Mouse (Mus musculus): ENCODE measurements at regions not wholly inside any gene's neighbourhood (a gene's known extent, or its start where the extent isn't known, plus 50 kb on each side); places are given as distances from the start of the nearest gene placed in this dataset.
A peak's percentile ranks its signal among the peaks of the same experiment; 100 is the strongest.

- TF ChIP-seq CTCF (IDR thresholded peaks at IDR 0.05; ENCODE audit: low read depth): peak; percentile 65
- no peak overlapping the region for H3K4me3 ChIP-seq (ENCODE audit: low read depth, low read length)
- no peaks in the 10 kb centered on the region for H3K9me3 ChIP-seq (ENCODE audit: control insufficient read depth)
- no peaks in the 10 kb centered on the region for H3K4me1 ChIP-seq (replicated peaks; ENCODE audit: control insufficient read depth, insufficient read depth, low read length)
- no peaks in the 10 kb centered on the region for H3K36me3 ChIP-seq (ENCODE audit: control insufficient read depth, insufficient read depth)
- WGBS: 46% methylated on average over 6 of the region's 6 CpGs
- H3K9ac ChIP-seq (ENCODE audit: low read depth, low read length): no peak overlapping the region
- no peak overlapping the region for H3K4me2 ChIP-seq (replicated peaks; ENCODE audit: low read depth)
- H3K27me3 ChIP-seq (replicated peaks; ENCODE audit: control insufficient read depth, insufficient read depth, low read length): no peaks in the 10 kb centered on the region
- ATAC-seq: no peak
- no peak overlapping the region for H3K27ac ChIP-seq (ENCODE audit: low read depth, low read length)
Measured at GRCm38 (mm10) chr19:15299474-15299873, 647.7 kb downstream of the Psat1 start.

- WGBS: 42% methylated on average over 2 of the region's 2 CpGs
- peak; percentile 79 for ATAC-seq
- Histone ChIP-seq H3K9me3 (ENCODE audit: control insufficient read depth) (no peaks in the 10 kb centered on the region), H3K9ac (ENCODE audit: low read depth, low read length) (no peak overlapping the region), H3K36me3 (ENCODE audit: control insufficient read depth, insufficient read depth) (no peaks in the 10 kb centered on the region), H3K27ac (ENCODE audit: low read depth, low read length) (no peak overlapping the region), H3K27me3 (replicated peaks; ENCODE audit: control insufficient read depth, insufficient read depth, low read length) (no peaks in the 10 kb centered on the region), H3K4me3 (ENCODE audit: low read depth, low read length) (no peak overlapping the region), H3K4me1 (replicated peaks; ENCODE audit: control insufficient read depth, insufficient read depth, low read length) (no peaks in the 10 kb centered on the region), H3K4me2 (replicated peaks; ENCODE audit: low read depth) (no peak overlapping the region)
- no peak for TF ChIP-seq CTCF (IDR thresholded peaks at IDR 0.05; ENCODE audit: low read depth)
Measured at GRCm38 (mm10) chr19:15285016-15285415, 662.1 kb downstream of the Psat1 start.

DNA sequence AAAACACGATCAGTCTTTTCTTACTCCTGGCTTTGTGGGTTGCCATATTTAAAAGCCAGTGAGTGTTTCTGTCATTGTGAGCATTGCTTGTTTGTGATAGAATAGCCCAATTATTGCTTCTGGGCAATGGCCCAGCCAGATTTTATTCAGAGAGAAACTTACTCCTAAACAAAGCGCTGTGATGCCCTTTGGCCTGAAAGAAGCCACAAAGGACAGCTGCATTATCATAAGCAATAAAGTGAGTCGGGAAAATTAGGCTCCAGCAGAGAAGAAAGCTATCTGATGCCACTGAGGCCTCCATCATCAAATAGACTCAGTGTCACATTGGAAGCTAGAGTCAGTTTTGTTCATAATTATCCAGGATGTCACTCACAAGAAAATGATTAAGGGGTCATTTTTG is 644.9 kb upstream of the Tle4 start:
- Histone ChIP-seq H3K9ac (ENCODE audit: low read depth, low read length) (no peak overlapping the region), H3K4me1 (replicated peaks; ENCODE audit: control insufficient read depth, insufficient read depth, low read length) (no peaks in the 10 kb centered on the region), H3K27ac (ENCODE audit: low read depth, low read length) (no peak overlapping the region), H3K9me3 (ENCODE audit: control insufficient read depth) (no peaks in the 10 kb centered on the region), H3K36me3 (ENCODE audit: control insufficient read depth, insufficient read depth) (no peaks in the 10 kb centered on the region), H3K27me3 (replicated peaks; ENCODE audit: control insufficient read depth, insufficient read depth, low read length) (no peaks in the 10 kb centered on the region), H3K4me3 (ENCODE audit: low read depth, low read length) (no peak overlapping the region), H3K4me2 (replicated peaks; ENCODE audit: low read depth) (no peak overlapping the region)
- WGBS: 67% methylated on average over 3 of the region's 3 CpGs
- TF ChIP-seq CTCF (IDR thresholded peaks at IDR 0.05; ENCODE audit: low read depth): no peak
- ATAC-seq: no peak

- TF ChIP-seq CTCF (IDR thresholded peaks at IDR 0.05; ENCODE audit: low read depth): no peak
- Histone ChIP-seq H3K4me3 (ENCODE audit: low read depth, low read length) (no peak overlapping the region), H3K9ac (ENCODE audit: low read depth, low read length) (no peak overlapping the region), H3K4me2 (replicated peaks; ENCODE audit: low read depth) (no peak overlapping the region), H3K27ac (ENCODE audit: low read depth, low read length) (no peak overlapping the region), H3K27me3 (replicated peaks; ENCODE audit: control insufficient read depth, insufficient read depth, low read length) (no peaks in the 10 kb centered on the region), H3K36me3 (ENCODE audit: control insufficient read depth, insufficient read depth) (no peaks in the 10 kb centered on the region), H3K4me1 (replicated peaks; ENCODE audit: control insufficient read depth, insufficient read depth, low read length) (no peaks in the 10 kb centered on the region), H3K9me3 (ENCODE audit: control insufficient read depth) (no peaks in the 10 kb centered on the region)
- no peak for ATAC-seq
- 63% methylated on average over 2 of the region's 2 CpGs for WGBS
Measured at GRCm38 (mm10) chr19:15230129-15230927, 632.5 kb upstream of the Tle4 start.

DNA sequence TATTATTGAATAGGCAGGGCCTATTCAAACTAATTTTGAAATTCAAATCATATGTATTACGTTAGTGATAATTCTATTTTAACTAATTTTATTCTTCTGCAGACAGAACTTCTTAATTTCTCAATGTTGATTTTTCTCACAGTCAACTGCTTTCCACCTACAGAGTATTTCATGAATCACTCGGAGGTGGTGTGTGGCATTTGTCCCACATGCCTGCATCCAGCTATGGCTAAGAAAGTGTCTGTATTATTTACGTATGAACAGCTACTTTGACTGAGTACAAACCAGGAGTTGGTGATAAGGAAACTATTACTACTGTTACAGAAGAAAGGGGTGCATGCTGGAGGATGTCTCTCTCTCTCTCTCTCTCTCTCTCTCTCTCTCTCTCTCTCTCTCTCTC is 619.5 kb upstream of the Tle4 start:
- ATAC-seq: no peak
- H3K27ac ChIP-seq (ENCODE audit: low read depth, low read length): no peak overlapping the region
- H3K4me1 ChIP-seq (replicated peaks; ENCODE audit: control insufficient read depth, insufficient read depth, low read length): no peaks in the 10 kb centered on the region
- no peak for TF ChIP-seq CTCF (IDR thresholded peaks at IDR 0.05; ENCODE audit: low read depth)
- 74% methylated on average over 3 of the region's 3 CpGs for WGBS
- H3K36me3 ChIP-seq (ENCODE audit: control insufficient read depth, insufficient read depth): no peaks in the 10 kb centered on the region
- no peak overlapping the region for H3K9ac ChIP-seq (ENCODE audit: low read depth, low read length)
- H3K9me3 ChIP-seq (ENCODE audit: control insufficient read depth): no peaks in the 10 kb centered on the region
- no peak overlapping the region for H3K4me3 ChIP-seq (ENCODE audit: low read depth, low read length)
- H3K4me2 ChIP-seq (replicated peaks; ENCODE audit: low read depth): no peak overlapping the region
- no peaks in the 10 kb centered on the region for H3K27me3 ChIP-seq (replicated peaks; ENCODE audit: control insufficient read depth, insufficient read depth, low read length)

DNA sequence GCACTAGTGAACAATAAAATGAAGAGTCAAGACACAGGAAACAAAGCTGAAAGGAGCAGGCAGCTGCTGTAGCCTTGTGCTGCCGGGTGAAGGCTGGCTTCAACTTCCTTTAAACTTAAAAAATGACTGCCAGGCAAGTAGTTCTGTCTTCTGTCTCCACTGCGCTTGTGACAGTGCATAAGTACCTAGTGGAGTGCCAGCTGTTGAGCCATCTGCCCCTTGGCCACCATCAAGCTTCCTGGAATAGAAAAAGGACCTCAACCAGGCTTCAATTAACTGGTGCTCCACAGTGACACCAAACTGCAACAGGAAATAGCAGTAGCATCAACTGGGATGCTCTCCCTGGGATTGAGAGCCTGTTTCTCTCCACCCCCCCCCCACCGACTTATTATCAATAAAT is 616.8 kb upstream of the Tle4 start:
- no peaks in the 10 kb centered on the region for H3K4me1 ChIP-seq (replicated peaks; ENCODE audit: control insufficient read depth, insufficient read depth, low read length)
- ATAC-seq: no peak
- TF ChIP-seq CTCF (IDR thresholded peaks at IDR 0.05; ENCODE audit: low read depth): no peak
- no peak overlapping the region for H3K4me3 ChIP-seq (ENCODE audit: low read depth, low read length)
- WGBS: 60% methylated on average over 3 of the region's 3 CpGs
- H3K36me3 ChIP-seq (ENCODE audit: control insufficient read depth, insufficient read depth): no peaks in the 10 kb centered on the region
- no peak overlapping the region for H3K9ac ChIP-seq (ENCODE audit: low read depth, low read length)
- no peak overlapping the region for H3K4me2 ChIP-seq (replicated peaks; ENCODE audit: low read depth)
- no peaks in the 10 kb centered on the region for H3K9me3 ChIP-seq (ENCODE audit: control insufficient read depth)
- H3K27ac ChIP-seq (ENCODE audit: low read depth, low read length): no peak overlapping the region
- no peaks in the 10 kb centered on the region for H3K27me3 ChIP-seq (replicated peaks; ENCODE audit: control insufficient read depth, insufficient read depth, low read length)
